Mouse (Mus musculus): ENCODE data around the gene E130308A19Rik. TPM values are rescaled to one million over a fixed set of nuclear protein-coding genes. Genes with fewer than 3 reads are reported as not detected.
"Not testable (repeated sequence)": the region's sequence is repeated elsewhere in the genome, so short reads cannot be mapped to it uniquely, and the experiment has no call there.

E130308A19Rik gene
- polyA plus RNA-seq, 1 experiment from 2014 or later: 35.6 TPM

DNA sequence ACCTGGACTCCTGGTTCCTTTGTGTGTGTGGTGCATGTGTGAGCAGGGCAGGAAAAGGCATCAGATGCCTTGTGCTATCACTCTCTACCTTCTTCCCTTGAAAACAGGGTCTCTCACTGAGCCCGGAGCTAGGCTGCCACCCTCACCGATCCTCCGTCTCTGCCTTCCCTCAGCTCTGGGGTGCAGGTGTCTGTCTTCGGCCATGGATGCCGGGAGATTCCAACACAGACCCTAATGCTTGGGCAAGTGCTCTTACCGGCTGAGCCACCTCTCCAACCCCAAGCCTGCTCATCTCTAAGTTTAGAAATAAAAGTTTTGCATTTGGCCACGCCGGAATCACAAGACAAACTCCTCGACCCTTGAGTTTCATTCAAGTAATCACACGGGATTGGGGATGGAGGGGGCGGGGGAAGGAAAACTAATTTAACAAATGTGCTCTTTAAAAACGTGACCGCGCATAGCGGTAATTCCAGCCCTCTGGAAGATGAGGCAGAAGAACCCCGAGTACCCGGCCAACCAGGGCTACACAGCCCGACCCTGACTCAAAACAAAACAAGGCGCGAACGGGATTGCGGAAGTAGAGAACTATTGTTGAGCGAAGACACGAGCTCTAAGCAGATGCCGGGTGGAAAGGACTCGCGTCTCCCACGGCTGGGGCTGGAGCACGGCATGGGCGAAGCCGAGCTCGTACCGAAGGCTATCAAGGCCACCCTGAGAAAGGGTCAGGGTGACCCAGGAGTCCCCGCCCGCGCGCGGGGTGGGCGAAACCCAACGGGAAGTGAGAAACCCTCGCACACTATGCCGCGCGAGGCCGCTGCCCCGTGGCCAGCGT is 157.1 kb downstream of the E130308A19Rik start:
- no peaks in the 10 kb centered on the region for H3K9me3 ChIP-seq (ENCODE audit: control insufficient read depth, low read length)
- H3K27me3 ChIP-seq (ENCODE audit: control insufficient read depth, insufficient read depth, low read length): no peaks in the 10 kb centered on the region
- H3K4me2 ChIP-seq (ENCODE audit: low read depth, severe bottlenecking): peak overlapping the region; percentile 60
- H3K27ac ChIP-seq (replicated peaks; ENCODE audit: low read depth, low read length): peak overlapping the region; percentile 25
- H3K4me3 ChIP-seq (ENCODE audit: low read depth, low read length): peak overlapping the region; percentile 93
- H3K36me3 ChIP-seq (ENCODE audit: control insufficient read depth, insufficient read depth, low read length): no peaks in the 10 kb centered on the region
- H3K9ac ChIP-seq (ENCODE audit: low read length): peak overlapping the region; percentile 73
- DNase-seq (ENCODE audit: low spot score) (peak; percentile 66), ATAC-seq (ENCODE audit: insufficient number of reproducible peaks, low FRiP score, low TSS enrichment, low read depth) (peak; percentile 61)
- 0 out of 2 replicates have a peak, but pooled peaks cover 3% of the 10 kb centered on the region for H3K4me1 ChIP-seq (ENCODE audit: control insufficient read depth, insufficient read depth, low read length)
- WGBS: under 1% methylated on average over 47 of the region's 47 CpGs

DNA sequence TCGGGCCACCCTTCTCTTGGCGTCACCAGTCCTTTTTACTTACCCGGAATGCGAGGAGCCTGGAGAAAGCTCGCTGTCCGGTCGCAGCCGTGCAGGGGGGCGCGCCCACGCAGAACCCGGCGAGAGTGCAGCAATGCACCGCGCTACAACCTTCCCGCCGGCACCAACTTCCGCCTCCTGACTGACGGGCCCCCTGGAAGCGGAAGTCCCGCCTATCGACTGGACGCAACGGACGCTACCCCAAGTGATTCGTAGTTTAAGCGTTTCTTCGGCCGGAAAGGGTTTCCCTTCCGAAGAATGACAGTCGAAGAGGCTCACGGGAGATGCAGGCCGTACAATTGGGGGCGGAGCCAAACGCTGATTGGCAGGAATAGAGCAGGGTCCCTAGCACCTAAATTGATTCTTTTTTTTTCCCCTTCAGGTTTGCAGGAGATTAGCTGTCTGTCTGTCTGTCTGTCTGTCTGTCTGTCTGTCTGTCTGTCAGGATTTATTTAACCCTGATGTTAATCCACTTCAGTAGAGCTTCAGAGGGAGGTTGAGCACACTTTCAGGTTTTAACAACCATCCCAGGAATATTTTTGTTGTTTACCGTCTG is 157.8 kb downstream of the E130308A19Rik start:
- Histone ChIP-seq H3K9me3 (ENCODE audit: control insufficient read depth, low read length) (no peaks in the 10 kb centered on the region), H3K9ac (ENCODE audit: low read length) (peak overlapping the region; percentile 73), H3K4me2 (ENCODE audit: low read depth, severe bottlenecking) (peak overlapping the region; percentile 60), H3K36me3 (ENCODE audit: control insufficient read depth, insufficient read depth, low read length) (no peaks in the 10 kb centered on the region), H3K27ac (replicated peaks; ENCODE audit: low read depth, low read length) (peak overlapping the region; percentile 25), H3K27me3 (ENCODE audit: control insufficient read depth, insufficient read depth, low read length) (no peaks in the 10 kb centered on the region), H3K4me1 (ENCODE audit: control insufficient read depth, insufficient read depth, low read length) (0 out of 2 replicates have a peak, but pooled peaks cover 3% of the 10 kb centered on the region), H3K4me3 (ENCODE audit: low read depth, low read length) (peak overlapping the region; percentile 93)
- DNase-seq (ENCODE audit: low spot score) (peak; percentile 96), ATAC-seq (ENCODE audit: insufficient number of reproducible peaks, low FRiP score, low TSS enrichment, low read depth) (peak; percentile 94)
- under 1% methylated on average over 36 of the region's 36 CpGs for WGBS

DNA sequence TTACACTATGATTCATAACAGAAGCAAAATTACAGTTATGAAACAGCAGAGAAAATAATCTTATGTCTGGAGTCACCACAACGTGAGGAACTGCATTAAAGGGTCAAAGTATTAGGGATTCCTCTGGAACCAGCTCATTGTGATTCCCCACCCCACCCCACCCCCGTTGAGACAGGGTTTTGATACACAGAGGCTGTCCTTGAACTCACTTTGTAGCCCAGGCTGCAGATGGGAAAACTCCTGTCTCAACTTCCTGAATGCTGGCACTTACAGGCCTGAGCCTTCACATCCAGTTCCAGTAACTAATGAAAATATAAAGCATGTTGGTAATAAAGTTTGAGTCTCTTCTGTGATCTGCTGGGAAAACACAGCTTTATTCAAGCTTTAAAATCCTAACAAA is 159.4 kb downstream of the E130308A19Rik start:
- no peak for ATAC-seq (ENCODE audit: insufficient number of reproducible peaks, low FRiP score, low TSS enrichment, low read depth)
- Histone ChIP-seq H3K4me2 (ENCODE audit: low read depth, severe bottlenecking) (no peak overlapping the region), H3K27me3 (ENCODE audit: control insufficient read depth, insufficient read depth, low read length) (no peaks in the 10 kb centered on the region), H3K4me1 (ENCODE audit: control insufficient read depth, insufficient read depth, low read length) (0 out of 2 replicates have a peak, but pooled peaks cover 3% of the 10 kb centered on the region), H3K9me3 (ENCODE audit: control insufficient read depth, low read length) (no peaks in the 10 kb centered on the region), H3K27ac (replicated peaks; ENCODE audit: low read depth, low read length) (no peak overlapping the region), H3K36me3 (ENCODE audit: control insufficient read depth, insufficient read depth, low read length) (no peaks in the 10 kb centered on the region), H3K9ac (ENCODE audit: low read length) (no peak overlapping the region), H3K4me3 (ENCODE audit: low read depth, low read length) (no peak overlapping the region)
- 35% methylated on average over 2 of the region's 2 CpGs for WGBS
- DNase-seq (ENCODE audit: low spot score): no peak

DNA sequence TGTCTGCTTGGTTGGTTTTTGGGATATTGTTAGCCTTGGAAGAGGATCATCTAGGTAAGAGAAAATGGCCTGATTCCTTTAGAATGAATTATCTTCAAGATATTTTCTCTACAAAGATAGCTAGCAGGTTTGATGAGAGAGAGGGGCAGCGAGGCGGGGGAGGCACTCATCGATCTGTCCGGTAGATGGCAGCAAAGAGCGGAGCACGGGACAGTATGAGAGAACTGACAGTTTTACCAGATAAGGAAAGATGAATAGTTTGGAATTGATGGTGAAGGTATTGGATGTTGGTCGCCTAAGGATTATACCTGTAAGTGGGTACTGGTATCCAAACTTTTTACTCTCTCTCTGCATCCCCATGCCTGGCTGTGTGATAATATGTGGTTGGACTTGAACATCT is 160.7 kb downstream of the E130308A19Rik start:
- Histone ChIP-seq H3K4me2 (ENCODE audit: low read depth, severe bottlenecking) (no peak overlapping the region), H3K27me3 (ENCODE audit: control insufficient read depth, insufficient read depth, low read length) (no peaks in the 10 kb centered on the region), H3K9ac (ENCODE audit: low read length) (no peak overlapping the region), H3K4me3 (ENCODE audit: low read depth, low read length) (no peak overlapping the region), H3K4me1 (ENCODE audit: control insufficient read depth, insufficient read depth, low read length) (0 out of 2 replicates have a peak, but pooled peaks cover 1% of the 10 kb centered on the region), H3K36me3 (ENCODE audit: control insufficient read depth, insufficient read depth, low read length) (no peaks in the 10 kb centered on the region), H3K9me3 (ENCODE audit: control insufficient read depth, low read length) (no peaks in the 10 kb centered on the region), H3K27ac (replicated peaks; ENCODE audit: low read depth, low read length) (no peak overlapping the region)
- WGBS: 0% methylated on average over 7 of the region's 7 CpGs
- DNase-seq (ENCODE audit: low spot score): peak; percentile 82
- ATAC-seq (ENCODE audit: insufficient number of reproducible peaks, low FRiP score, low TSS enrichment, low read depth): no peak

DNA sequence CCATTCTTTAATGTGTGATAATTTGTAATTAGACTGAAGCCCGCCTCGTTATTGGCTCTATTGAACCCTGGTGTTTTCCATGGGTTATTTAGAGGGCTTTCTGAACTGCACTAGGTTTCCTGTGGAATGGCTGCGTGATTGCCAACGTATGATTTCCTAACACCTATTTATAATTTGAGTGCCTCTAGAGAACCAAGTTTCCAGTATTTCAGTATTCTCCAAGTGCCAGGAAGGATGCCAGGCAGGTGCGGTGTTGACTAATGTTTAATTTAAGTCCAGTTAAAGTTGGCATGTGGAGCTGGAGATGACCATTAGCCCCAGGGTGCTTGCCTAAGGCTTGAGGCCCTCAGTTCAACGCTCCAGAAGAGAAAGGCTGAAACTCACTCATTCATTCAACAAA is 161.1 kb downstream of the E130308A19Rik start:
- no peak for ATAC-seq (ENCODE audit: insufficient number of reproducible peaks, low FRiP score, low TSS enrichment, low read depth)
- Histone ChIP-seq H3K36me3 (ENCODE audit: control insufficient read depth, insufficient read depth, low read length) (no peaks in the 10 kb centered on the region), H3K9ac (ENCODE audit: low read length) (no peak overlapping the region), H3K27me3 (ENCODE audit: control insufficient read depth, insufficient read depth, low read length) (no peaks in the 10 kb centered on the region), H3K4me1 (ENCODE audit: control insufficient read depth, insufficient read depth, low read length) (no peaks in the 10 kb centered on the region), H3K4me2 (ENCODE audit: low read depth, severe bottlenecking) (no peak overlapping the region), H3K27ac (replicated peaks; ENCODE audit: low read depth, low read length) (no peak overlapping the region), H3K4me3 (ENCODE audit: low read depth, low read length) (no peak overlapping the region), H3K9me3 (ENCODE audit: control insufficient read depth, low read length) (no peaks in the 10 kb centered on the region)
- 62% methylated on average over 6 of the region's 6 CpGs for WGBS
- no peak for DNase-seq (ENCODE audit: low spot score)

DNA sequence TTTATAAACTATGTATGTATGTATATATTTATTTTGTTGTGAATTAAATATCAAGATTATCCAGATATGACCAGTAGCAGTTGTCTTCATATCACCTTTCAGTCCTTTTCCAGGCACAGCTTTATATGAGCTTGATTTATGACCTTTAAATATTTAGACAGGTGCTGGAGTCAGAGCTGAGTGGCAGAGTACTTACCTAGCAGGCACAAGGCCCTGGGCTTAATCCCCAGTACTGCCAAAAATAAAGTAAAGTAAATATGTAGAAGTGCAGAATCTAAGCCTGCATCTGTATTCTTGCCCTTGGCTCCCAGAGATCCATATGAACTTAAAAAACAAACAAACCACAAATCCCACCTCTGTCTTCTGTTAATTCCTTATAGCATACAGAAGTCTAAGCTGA is 163.0 kb downstream of the E130308A19Rik start:
- no peak for DNase-seq (ENCODE audit: low spot score)
- Histone ChIP-seq H3K27me3 (ENCODE audit: control insufficient read depth, insufficient read depth, low read length) (no peaks in the 10 kb centered on the region), H3K9ac (ENCODE audit: low read length) (no peak overlapping the region), H3K4me3 (ENCODE audit: low read depth, low read length) (no peak overlapping the region), H3K4me1 (ENCODE audit: control insufficient read depth, insufficient read depth, low read length) (no peaks in the 10 kb centered on the region), H3K36me3 (ENCODE audit: control insufficient read depth, insufficient read depth, low read length) (no peaks in the 10 kb centered on the region), H3K27ac (replicated peaks; ENCODE audit: low read depth, low read length) (no peak overlapping the region), H3K9me3 (ENCODE audit: control insufficient read depth, low read length) (no peaks in the 10 kb centered on the region), H3K4me2 (ENCODE audit: low read depth, severe bottlenecking) (no peak overlapping the region)
- no peak for ATAC-seq (ENCODE audit: insufficient number of reproducible peaks, low FRiP score, low TSS enrichment, low read depth)

DNA sequence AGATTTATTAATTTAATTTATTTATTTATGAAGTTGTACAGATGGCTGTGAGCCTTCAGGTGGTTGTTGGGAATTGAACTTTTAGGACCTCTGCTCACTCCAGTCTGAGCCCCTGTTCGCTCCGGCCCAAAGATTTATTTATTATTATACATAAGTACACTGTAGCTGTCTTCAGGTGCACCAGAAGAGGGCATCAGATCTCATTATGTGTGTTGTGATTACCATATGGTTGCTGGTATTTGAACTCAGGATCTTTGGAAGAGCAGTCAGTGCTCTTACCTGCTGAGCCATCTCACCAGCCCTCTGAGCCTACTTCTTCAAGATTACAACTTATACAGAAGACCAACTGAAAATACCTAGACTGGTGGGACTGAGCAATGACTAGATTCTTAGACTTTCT is 167.6 kb downstream of the E130308A19Rik start:
- H3K27ac ChIP-seq (replicated peaks; ENCODE audit: low read depth, low read length); H3K36me3 ChIP-seq (ENCODE audit: control insufficient read depth, insufficient read depth, low read length); H3K9ac ChIP-seq (ENCODE audit: low read length); H3K4me3 ChIP-seq (ENCODE audit: low read depth, low read length); H3K27me3 ChIP-seq (ENCODE audit: control insufficient read depth, insufficient read depth, low read length); H3K4me1 ChIP-seq (ENCODE audit: control insufficient read depth, insufficient read depth, low read length); H3K9me3 ChIP-seq (ENCODE audit: control insufficient read depth, low read length); ATAC-seq (ENCODE audit: insufficient number of reproducible peaks, low FRiP score, low TSS enrichment, low read depth); H3K4me2 ChIP-seq (ENCODE audit: low read depth, severe bottlenecking); DNase-seq (ENCODE audit: low spot score): not testable (repeated sequence)
- WGBS: 93% methylated on average over 2 of the region's 2 CpGs

DNA sequence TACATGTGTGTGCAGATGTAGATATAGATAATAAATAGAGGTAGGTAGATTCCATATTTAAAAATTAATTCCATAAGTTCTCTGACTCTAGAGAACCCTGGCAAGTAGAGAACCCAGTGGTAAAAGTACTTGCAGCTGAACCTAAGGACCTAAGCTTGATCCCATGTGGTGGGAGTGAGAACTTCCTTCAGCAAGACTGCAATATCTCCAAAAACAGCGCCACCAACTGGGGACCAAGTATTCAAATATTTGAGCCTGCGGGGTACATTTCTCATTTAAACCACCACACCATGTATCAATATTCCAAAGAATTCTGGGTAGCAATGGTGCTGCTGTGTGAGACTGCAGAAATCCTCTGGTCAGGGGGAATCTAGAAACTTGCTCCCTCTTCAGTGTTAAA is 168.1 kb downstream of the E130308A19Rik start:
- H3K4me1 ChIP-seq (ENCODE audit: control insufficient read depth, insufficient read depth, low read length): no peaks in the 10 kb centered on the region
- no peaks in the 10 kb centered on the region for H3K36me3 ChIP-seq (ENCODE audit: control insufficient read depth, insufficient read depth, low read length)
- ATAC-seq (ENCODE audit: insufficient number of reproducible peaks, low FRiP score, low TSS enrichment, low read depth) (no peak), DNase-seq (ENCODE audit: low spot score) (no peak)
- H3K27ac ChIP-seq (replicated peaks; ENCODE audit: low read depth, low read length): no peak overlapping the region
- H3K9ac ChIP-seq (ENCODE audit: low read length): no peak overlapping the region
- WGBS: 69% methylated on average over 2 of the region's 2 CpGs
- H3K27me3 ChIP-seq (ENCODE audit: control insufficient read depth, insufficient read depth, low read length): no peaks in the 10 kb centered on the region
- no peak overlapping the region for H3K4me2 ChIP-seq (ENCODE audit: low read depth, severe bottlenecking)
- no peaks in the 10 kb centered on the region for H3K9me3 ChIP-seq (ENCODE audit: control insufficient read depth, low read length)
- H3K4me3 ChIP-seq (ENCODE audit: low read depth, low read length): no peak overlapping the region
